Mouse (Mus musculus): ENCODE data around the gene Baiap2l2. TPM values are rescaled to one million over a fixed set of nuclear protein-coding genes. Genes with fewer than 3 reads are reported as not detected.
"Not testable (repeated sequence)": the region's sequence is repeated elsewhere in the genome, so short reads cannot be mapped to it uniquely, and the experiment has no call there.

Baiap2l2 gene
- total and polyA plus RNA-seq, 3 experiments = 0.24 to 1.5 TPM; not detected in 1

- peak; percentile 52 for DNase-seq
These were observed 24.1 kb downstream of the Baiap2l2 start for GRCm38 (mm10) chr15:79261095-79261725.

- DNase-seq = no peak
These were observed 26.8 kb downstream of the Baiap2l2 start for GRCm38 (mm10) chr15:79258521-79258920.

- DNase-seq = no peak
These were observed 30.7 kb downstream of the Baiap2l2 start, which contains the start of gene Slc16a8 for GRCm38 (mm10) chr15:79254661-79255060. Slc16a8 (minus strand) TSS chr15:79254761.

- DNase-seq = no peak
These were observed 32.8 kb downstream of the Baiap2l2 start for GRCm38 (mm10) chr15:79252580-79252979.

GRCm38 (mm10) chr15:79251781-79252491 is 33.4 kb downstream of the Baiap2l2 start:
- no peak for DNase-seq

GRCm38 (mm10) chr15:79251168-79251567 is 34.2 kb downstream of the Baiap2l2 start:
- DNase-seq = no peak

- DNase-seq = no peak
These were observed 35.1 kb downstream of the Baiap2l2 start for GRCm38 (mm10) chr15:79250236-79250635.

- DNase-seq = no peak
These were observed 40.0 kb downstream of the Baiap2l2 start for GRCm38 (mm10) chr15:79245321-79245720.

GRCm38 (mm10) chr15:79244071-79244893 is 41.1 kb downstream of the Baiap2l2 start:
- peak; percentile 83 for DNase-seq

- peak; percentile 94 for DNase-seq
These were observed 41.9 kb downstream of the Baiap2l2 start for GRCm38 (mm10) chr15:79243234-79244042.

GRCm38 (mm10) chr15:79242574-79243233 is 42.6 kb downstream of the Baiap2l2 start:
- no peak for DNase-seq

GRCm38 (mm10) chr15:79238036-79238435 is 47.3 kb downstream of the Baiap2l2 start:
- DNase-seq = no peak

- no peak for DNase-seq
These were observed 50.1 kb downstream of the Baiap2l2 start for GRCm38 (mm10) chr15:79235268-79235667.

GRCm38 (mm10) chr15:79229058-79229821 is 56.1 kb downstream of the Baiap2l2 start, which contains the start of the genes Pick1 and Gm49486:
Pick1 (plus strand) TSS chr15:79229173.
Gm49486 (plus strand) TSS chr15:79229391.
- peak; percentile 89 for DNase-seq

GRCm38 (mm10) chr15:79225780-79226179 is 59.6 kb downstream of the Baiap2l2 start:
- not testable (repeated sequence) for DNase-seq

- peak; percentile 92 for DNase-seq
These were observed 60.7 kb downstream of the Baiap2l2 start for GRCm38 (mm10) chr15:79224685-79225084.

GRCm38 (mm10) chr15:79223641-79224040 is 61.7 kb downstream of the Baiap2l2 start:
- DNase-seq = no peak

- DNase-seq = no peak
These were observed 65.8 kb downstream of the Baiap2l2 start for GRCm38 (mm10) chr15:79219572-79219971.

- DNase-seq = no peak
These were observed 69.1 kb downstream of the Baiap2l2 start for GRCm38 (mm10) chr15:79216191-79216590.

- no peak for DNase-seq
These were observed 71.7 kb downstream of the Baiap2l2 start for GRCm38 (mm10) chr15:79213591-79213990.

Data from adrenal gland, adult 2 months (tissue).